Mouse (Mus musculus) central nervous system, embryonic 14 days (tissue): ENCODE results near the gene Xpnpep3. TPM values are rescaled to one million over a fixed set of nuclear protein-coding genes. Genes with fewer than 3 reads are reported as not detected.

Experiments
- polyA plus RNA-seq: library from polyadenylated mRNA; depleted of rRNA; stranded (reverse); fragments of >200 nt; gene quantifications from 2 replicates; pipeline ENCODE4 v1.2.3, GENCODE M21; 2012; rRNA removed

Xpnpep3 gene
- 7.5 and 8.5 TPM in 2 replicates for polyA plus RNA-seq

GRCm38 (mm10) chr15:81399638-81400315 lies at the start of gene Xpnpep3, which contains the start of gene St13:
Xpnpep3 (plus strand) TSS chr15:81400138.
St13 (minus strand) TSS chr15:81400077.

DNA sequence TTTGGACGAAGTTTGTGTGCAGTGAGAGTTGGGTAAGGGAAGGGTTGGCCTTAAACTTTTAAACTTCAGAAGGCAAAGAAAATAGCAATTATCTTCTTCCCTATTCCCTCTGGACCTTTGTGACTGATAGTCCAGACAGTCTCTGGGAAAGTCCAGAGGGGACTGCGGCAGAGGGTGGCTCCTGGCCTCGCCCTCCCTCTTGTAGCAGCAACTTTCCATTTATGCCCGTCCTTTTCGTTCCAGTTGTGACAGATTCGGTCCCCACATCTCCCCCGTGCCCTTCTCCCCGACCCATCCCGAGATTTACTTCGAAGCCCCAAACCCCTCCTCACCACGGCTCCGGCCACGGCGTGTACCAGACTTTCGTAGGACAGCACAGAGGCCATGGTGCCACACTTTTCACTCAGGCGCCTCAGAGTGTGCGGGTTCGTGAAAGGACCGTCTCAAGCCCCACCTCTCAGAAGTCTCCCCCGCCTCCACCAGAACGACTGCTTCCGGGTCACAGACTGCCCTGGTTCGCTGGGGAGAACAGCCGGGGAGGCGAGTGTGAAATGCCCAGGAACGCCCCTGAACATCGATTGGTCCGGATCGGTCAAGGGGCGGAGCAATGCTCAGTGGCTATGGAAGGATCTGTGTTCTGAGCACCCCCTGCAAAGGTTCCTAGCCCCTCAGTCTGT lies 39.5 kb upstream of the Xpnpep3 start, which contains the start of gene Slc25a17:
Gene Slc25a17, minus strand, starts transcription at position 468 of the 677 bp plus-strand sequence.

DNA sequence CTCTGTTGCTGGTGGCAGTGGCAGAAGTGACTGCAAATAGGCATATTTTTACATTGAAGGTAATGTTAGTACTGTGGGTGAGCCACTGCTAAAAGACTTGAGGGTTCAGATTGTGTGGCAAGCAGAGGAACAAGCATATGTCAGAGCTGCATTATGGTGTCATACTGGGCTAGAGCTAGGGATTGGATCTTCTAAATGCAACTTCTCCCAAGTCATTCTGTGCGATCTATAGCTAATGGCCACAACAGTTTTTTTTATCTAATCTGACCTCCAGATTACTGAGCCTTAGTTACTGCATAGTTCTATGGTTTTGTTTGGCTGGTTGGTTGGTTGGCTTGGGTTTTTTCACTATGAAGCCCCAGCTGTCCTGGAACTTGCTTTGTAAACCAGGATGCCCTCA lies 8.3 kb downstream of the Xpnpep3 start, which contains the start of gene Dnajb7:
Gene Dnajb7, minus strand, starts transcription at position 101 of the 400 bp plus-strand sequence.

DNA sequence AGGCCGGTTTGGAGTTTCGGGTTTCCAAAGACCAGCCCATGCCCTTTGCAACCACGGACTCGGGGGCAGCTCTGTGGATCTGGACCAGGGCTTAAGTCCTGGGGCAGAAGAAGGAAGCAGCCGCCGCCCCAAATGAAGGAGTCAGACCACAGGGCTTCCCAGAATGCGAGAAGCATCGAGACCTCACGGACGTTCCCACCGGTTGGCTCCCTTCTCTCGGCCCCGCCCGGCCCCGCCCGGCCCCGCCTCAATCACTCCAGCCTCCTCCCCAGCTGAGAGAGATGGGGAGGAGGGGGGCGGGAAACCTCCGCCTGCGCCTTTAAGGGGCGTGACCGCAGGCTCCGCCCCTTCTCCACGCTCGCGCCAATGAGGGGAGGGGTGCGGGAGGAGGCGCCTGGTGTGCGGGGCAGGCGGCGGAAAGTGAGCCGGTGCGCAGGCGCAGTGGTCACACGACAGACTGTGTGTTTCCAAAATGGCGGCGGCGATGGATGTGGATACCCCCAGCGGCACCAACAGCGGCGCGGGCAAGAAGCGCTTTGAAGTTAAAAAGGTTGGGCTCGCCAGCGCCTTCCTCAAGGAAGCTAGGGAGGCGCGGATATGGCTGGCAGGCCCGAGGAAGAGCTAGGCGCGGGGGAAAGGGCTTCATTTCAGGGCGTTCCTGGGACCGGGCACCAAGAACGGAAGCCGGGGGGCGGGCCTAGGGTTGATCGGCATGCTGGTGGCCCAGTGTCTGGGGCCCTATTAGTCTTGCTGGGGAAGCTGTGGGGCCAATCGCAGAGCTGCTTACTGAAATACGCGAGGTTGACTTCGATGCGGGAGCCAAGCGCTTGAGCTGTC lies 66.2 kb downstream of the Xpnpep3 start, which contains the start of gene Rbx1:
Gene Rbx1, plus strand, starts transcription at position 396 of the 837 bp plus-strand sequence.

Other genes starting within 250 kb of the Xpnpep3 start
- 25.8 and 30.1 TPM in 2 replicates for gene Mrtfa, start 209.4 kb upstream of the Xpnpep3 start, polyA plus RNA-seq
- 2.0 and 2.4 TPM in 2 replicates for gene Mchr1, start 164.6 kb upstream of the Xpnpep3 start, polyA plus RNA-seq
- 95.3 and 103 TPM in 2 replicates for gene Slc25a17, start 39.3 kb upstream of the Xpnpep3 start, polyA plus RNA-seq
- 80.8 and 83.2 TPM in 2 replicates for gene St13, start 61 bp upstream of the Xpnpep3 start, polyA plus RNA-seq
- gene Dnajb7, start 8.2 kb downstream of the Xpnpep3 start, polyA plus RNA-seq = 0.05 TPM in 1 of 2 replicates, not detected in the other
- 246 and 269 TPM in 2 replicates for gene Rbx1, start 66.2 kb downstream of the Xpnpep3 start, polyA plus RNA-seq
- gene Ep300, start 185.2 kb downstream of the Xpnpep3 start, polyA plus RNA-seq = 49.7 and 53.4 TPM in 2 replicates